Mouse (Mus musculus) liver, embryonic 13.5 days (tissue): ENCODE measurements around the gene Map4k3. TPM values are rescaled to one million over a fixed set of nuclear protein-coding genes. Genes with fewer than 3 reads are reported as not detected.

Experiments used
- ATAC-seq: fragments of 200-750 bp; cut with Nextera tagmentation; 2 replicates; pipeline ENCODE4 v1.8.0; 2017; ENCODE audit warnings: low read depth, mild to moderate bottlenecking, moderate number of reproducible peaks, moderate library complexity
- DNase-seq: peaks from one replicate; pipeline ENCODE4 v3.0.0; 2022
- H3K27ac ChIP-seq: fragments of 300-500 bp; sonication (generic); 2 replicates; pipeline ENCODE4 v1.5.1; 2015; ENCODE audit warnings: moderate library complexity, mild to moderate bottlenecking, inconsistent platforms
- H3K27me3 ChIP-seq: fragments of 300-500 bp; sonication (generic); 2 replicates; pipeline ENCODE4 v1.6.1; 2015; ENCODE audit warnings: mild to moderate bottlenecking, inconsistent platforms
- H3K36me3 ChIP-seq: fragments of 300-500 bp; sonication (generic); 2 replicates; pipeline ENCODE4 v1.6.1; 2015; ENCODE audit warnings: mild to moderate bottlenecking, inconsistent platforms
- H3K4me1 ChIP-seq: fragments of 300-500 bp; sonication (generic); replicated peaks from 2 replicates; pipeline ENCODE4 v1.6.1; 2015; ENCODE audit warnings: inconsistent platforms
- H3K4me2 ChIP-seq: fragments of 300-500 bp; sonication (generic); 2 replicates; pipeline ENCODE4 v1.6.1; 2015; ENCODE audit warnings: inconsistent platforms, mild to moderate bottlenecking, moderate library complexity
- H3K4me3 ChIP-seq: fragments of 300-500 bp; sonication (generic); replicated peaks from 2 replicates; pipeline ENCODE4 v1.5.1; 2015; ENCODE audit warnings: mild to moderate bottlenecking, inconsistent platforms
- H3K9ac ChIP-seq: fragments of 300-500 bp; sonication (generic); 2 replicates; pipeline ENCODE4 v1.6.1; 2015; ENCODE audit warnings: mild to moderate bottlenecking, inconsistent platforms
- H3K9me3 ChIP-seq: fragments of 300-500 bp; sonication (generic); replicated peaks from 2 replicates; pipeline ENCODE4 v1.6.1; 2016; ENCODE audit warnings: inconsistent platforms
- WGBS: fragments of 180-500 bp; shearing (Covaris S2); methylation state at CpG from one replicate; pipeline ENCODE4 v1.1.7; 2015; ENCODE audit not compliant: insufficient replicate concordance; 5-methylcytosine and 5-hydroxymethylcytosine counted together
- polyA plus RNA-seq: library from polyadenylated mRNA; unstranded; fragments of >200 nt; fragmentation: Nextera tagmentation; extraction: Ambion mirVana; gene quantifications from 2 replicates; pipeline ENCODE4 v1.2.1, GENCODE M21; 2015

Gene Map4k3
- polyA plus RNA-seq, 1 experiment from 2014 or later, result 3.3 TPM

DNA sequence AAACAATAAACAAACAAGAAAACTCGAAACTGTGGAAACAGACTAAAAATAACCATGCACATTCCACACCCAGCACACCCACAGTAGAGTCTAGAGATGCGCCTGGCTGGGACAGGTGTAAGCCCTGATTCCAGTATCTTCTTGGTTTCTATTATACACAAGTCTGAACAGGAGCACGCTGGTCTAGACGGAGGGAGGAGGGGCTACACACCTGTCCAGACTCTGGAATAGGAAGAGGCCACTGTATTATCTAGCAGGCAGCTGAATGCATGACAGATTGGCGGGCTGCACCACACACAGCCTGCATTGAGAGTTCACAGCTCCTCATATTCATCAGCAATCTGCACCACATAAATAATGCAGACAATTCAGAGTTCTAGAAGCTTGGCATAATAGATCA lies 26.6 kb downstream of the Map4k3 start:
- no peaks in the 10 kb centered on the region for H3K9me3 ChIP-seq
- H3K9ac ChIP-seq, result no peak overlapping the region
- ATAC-seq (no peak), DNase-seq (no peak)
- no peaks in the 10 kb centered on the region for H3K27me3 ChIP-seq
- H3K4me2 ChIP-seq, result no peak overlapping the region
- H3K36me3 ChIP-seq, result no peaks in the 10 kb centered on the region
- 56% methylated on average over 5 of the region's 5 CpGs for WGBS
- no peak overlapping the region for H3K4me3 ChIP-seq
- no peak overlapping the region for H3K27ac ChIP-seq
- 0 out of 2 replicates have a peak, but pooled peaks cover 5% of the 10 kb centered on the region for H3K4me1 ChIP-seq

DNA sequence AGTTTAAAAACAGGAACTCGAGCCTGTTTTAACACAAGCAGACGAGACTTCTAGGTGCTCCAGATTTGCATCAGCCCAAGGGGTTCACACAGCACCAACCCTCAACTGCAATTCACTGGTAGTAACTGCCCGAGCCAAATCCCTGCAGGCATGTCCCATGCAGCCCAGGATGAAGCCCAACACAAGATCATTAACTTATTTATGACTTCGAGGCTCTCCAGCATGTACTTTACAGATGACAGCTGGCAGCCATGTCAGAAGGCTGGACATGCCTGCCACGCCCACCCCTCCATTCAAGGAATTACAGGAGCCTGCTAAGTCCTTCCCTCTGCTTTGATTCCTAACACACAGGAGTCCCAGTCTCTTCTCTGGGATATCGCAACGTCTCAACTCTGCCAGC lies 29.4 kb downstream of the Map4k3 start:
- no peak overlapping the region for H3K4me2 ChIP-seq
- no peaks in the 10 kb centered on the region for H3K9me3 ChIP-seq
- WGBS, result 59% methylated on average over 7 of the region's 7 CpGs
- H3K36me3 ChIP-seq, result no peaks in the 10 kb centered on the region
- no peak overlapping the region for H3K4me3 ChIP-seq
- no peaks in the 10 kb centered on the region for H3K27me3 ChIP-seq
- no peak overlapping the region for H3K9ac ChIP-seq
- H3K4me1 ChIP-seq, result 0 out of 2 replicates have a peak, but pooled peaks cover 7% of the 10 kb centered on the region
- DNase-seq (no peak), ATAC-seq (no peak)
- no peak overlapping the region for H3K27ac ChIP-seq

DNA sequence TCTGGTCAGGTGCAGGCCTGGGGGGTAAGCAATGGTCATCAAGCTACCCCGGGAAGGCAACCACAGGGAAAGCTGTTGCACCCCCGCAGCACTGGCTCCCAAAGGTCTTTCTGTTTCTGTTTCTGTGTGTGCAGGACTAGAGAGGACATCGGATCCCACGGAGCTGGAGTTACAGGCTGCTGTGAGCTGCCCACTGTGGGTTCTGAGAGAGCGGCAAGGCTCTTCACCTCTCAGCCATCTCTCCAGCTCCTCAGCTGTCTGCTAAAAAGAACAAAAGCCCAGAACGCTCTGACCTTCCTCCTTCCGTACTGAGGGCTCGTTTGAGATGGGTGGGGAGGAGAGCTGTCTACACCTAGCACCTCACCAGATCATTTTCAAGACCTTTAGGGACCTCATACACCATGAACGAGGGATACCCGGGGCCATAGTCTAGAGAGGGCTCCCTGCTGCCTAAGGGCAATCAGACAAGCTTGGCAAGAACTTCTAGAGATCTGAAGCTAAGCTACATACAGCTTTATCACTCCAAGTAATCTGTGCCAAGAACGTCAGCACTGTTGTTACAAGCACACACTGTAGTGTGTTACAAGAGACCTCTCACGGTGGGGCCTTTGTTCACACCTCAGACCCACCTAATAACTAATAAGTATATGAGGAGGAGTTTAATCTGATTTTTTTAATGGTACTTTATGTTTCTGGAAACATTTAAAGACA lies 29.9 kb downstream of the Map4k3 start:
- 65% methylated on average over 12 of the region's 12 CpGs for WGBS
- no peaks in the 10 kb centered on the region for H3K27me3 ChIP-seq
- H3K4me2 ChIP-seq, result no peak overlapping the region
- no peak overlapping the region for H3K9ac ChIP-seq
- no peaks in the 10 kb centered on the region for H3K36me3 ChIP-seq
- H3K27ac ChIP-seq, result no peak overlapping the region
- no peak overlapping the region for H3K4me3 ChIP-seq
- 0 out of 2 replicates have a peak, but pooled peaks cover 8% of the 10 kb centered on the region for H3K4me1 ChIP-seq
- DNase-seq (no peak), ATAC-seq (no peak)
- no peaks in the 10 kb centered on the region for H3K9me3 ChIP-seq

DNA sequence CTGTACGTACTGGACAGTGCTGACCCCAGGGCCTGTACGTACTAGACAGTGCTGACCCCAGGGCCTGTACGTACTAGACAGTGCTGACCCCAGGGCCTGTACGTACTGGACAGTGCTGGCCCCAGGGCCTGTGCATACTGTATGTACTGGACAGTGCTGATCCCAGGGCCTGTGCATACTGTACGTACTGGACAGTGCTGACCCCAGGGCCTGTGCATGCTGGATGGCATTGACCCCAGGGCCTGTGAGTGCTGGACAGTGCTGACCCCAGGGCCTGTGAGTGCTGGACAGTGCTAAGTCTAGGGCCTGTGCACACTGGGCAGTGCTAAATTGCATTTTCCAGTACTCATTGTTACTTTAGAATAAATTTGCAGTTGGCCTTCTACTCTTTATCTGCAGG lies 31.3 kb downstream of the Map4k3 start:
- ATAC-seq, result peak; percentile 39; the same call in 1 of the 2 replicates
- Histone ChIP-seq H3K27ac (no peak overlapping the region), H3K4me2 (no peak overlapping the region), H3K9ac (no peak overlapping the region), H3K27me3 (no peaks in the 10 kb centered on the region), H3K9me3 (no peaks in the 10 kb centered on the region), H3K4me1 (0 out of 2 replicates have a peak, but pooled peaks cover 8% of the 10 kb centered on the region), H3K4me3 (no peak overlapping the region), H3K36me3 (no peaks in the 10 kb centered on the region)
- 81% methylated on average over 5 of the region's 5 CpGs for WGBS
- no peak for DNase-seq

DNA sequence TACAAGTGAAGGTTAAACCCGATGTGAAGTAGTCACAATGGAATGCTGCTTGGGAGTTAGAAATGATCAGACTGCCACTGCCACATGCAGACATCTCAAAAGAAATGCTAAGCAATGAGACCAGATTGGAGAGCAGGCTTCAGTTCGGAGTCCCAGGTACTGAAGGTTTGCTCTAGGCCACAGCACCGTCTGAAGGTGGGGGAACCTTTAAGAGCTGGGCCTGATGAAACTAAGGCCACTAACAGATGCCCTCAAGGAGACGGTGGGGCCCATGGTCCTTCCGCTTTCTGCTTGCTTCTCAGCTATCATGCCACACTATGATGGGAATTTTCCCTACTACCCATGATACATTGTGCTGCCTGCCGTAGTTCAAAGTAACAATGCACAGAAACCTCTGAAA lies 32.1 kb downstream of the Map4k3 start:
- Histone ChIP-seq H3K9ac (no peak overlapping the region), H3K27ac (no peak overlapping the region), H3K4me2 (no peak overlapping the region), H3K27me3 (no peaks in the 10 kb centered on the region), H3K9me3 (no peaks in the 10 kb centered on the region), H3K4me3 (no peak overlapping the region), H3K36me3 (no peaks in the 10 kb centered on the region), H3K4me1 (0 out of 2 replicates have a peak, but pooled peaks cover 8% of the 10 kb centered on the region)
- no peak for ATAC-seq
- 72% methylated on average over 6 of the region's 6 CpGs for WGBS
- no peak for DNase-seq

DNA sequence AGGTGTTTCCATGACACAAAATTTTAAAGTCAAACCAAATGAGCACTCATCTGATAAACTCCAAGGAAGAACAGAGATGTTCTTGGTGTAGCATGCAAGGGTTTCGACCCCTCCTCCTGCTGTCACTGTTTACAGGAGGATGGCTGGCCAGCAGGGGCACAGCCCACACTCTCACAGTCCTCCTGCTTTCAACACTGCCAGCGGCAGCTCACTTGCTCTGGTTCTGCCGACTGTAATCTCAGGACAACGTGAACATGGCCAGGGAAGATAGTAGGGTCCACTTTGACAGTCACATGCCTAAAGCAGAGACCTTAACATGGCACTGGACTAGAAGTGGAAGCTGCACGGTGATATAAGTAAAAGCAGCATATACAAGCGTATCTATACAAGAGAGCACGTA lies 34.6 kb downstream of the Map4k3 start:
- H3K27me3 ChIP-seq, result no peaks in the 10 kb centered on the region
- no peak overlapping the region for H3K4me3 ChIP-seq
- no peak overlapping the region for H3K27ac ChIP-seq
- DNase-seq (no peak), ATAC-seq (no peak)
- H3K4me1 ChIP-seq, result 0 out of 2 replicates have a peak, but pooled peaks cover 8% of the 10 kb centered on the region
- 42% methylated on average over 7 of the region's 7 CpGs for WGBS
- H3K9ac ChIP-seq, result no peak overlapping the region
- H3K36me3 ChIP-seq, result no peaks in the 10 kb centered on the region
- H3K4me2 ChIP-seq, result no peak overlapping the region
- H3K9me3 ChIP-seq, result no peaks in the 10 kb centered on the region

DNA sequence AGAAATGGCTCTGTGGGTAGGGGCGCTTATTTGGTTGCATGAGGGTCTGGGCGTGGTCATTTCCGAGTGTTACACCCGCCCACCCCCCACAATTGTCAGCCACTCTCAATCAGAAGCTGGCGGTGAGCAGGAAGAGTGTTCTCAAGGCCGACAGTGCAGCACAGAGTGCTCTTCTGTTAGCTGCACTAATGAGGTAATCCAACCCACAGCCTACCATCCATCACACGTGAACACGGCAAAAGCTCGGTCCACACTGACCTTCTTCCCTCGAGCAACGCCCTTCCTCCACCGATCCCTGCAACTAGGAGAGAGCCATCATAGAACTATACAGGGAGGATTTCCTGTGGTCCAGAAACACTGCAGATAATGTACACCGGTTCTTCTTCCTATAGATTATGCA lies 36.1 kb downstream of the Map4k3 start:
- no peaks in the 10 kb centered on the region for H3K9me3 ChIP-seq
- H3K4me1 ChIP-seq, result 0 out of 2 replicates have a peak, but pooled peaks cover 3% of the 10 kb centered on the region
- H3K4me2 ChIP-seq, result no peak overlapping the region
- H3K36me3 ChIP-seq, result no peaks in the 10 kb centered on the region
- H3K9ac ChIP-seq, result no peak overlapping the region
- H3K27me3 ChIP-seq, result no peaks in the 10 kb centered on the region
- H3K4me3 ChIP-seq, result no peak overlapping the region
- H3K27ac ChIP-seq, result no peak overlapping the region
- DNase-seq (no peak), ATAC-seq (no peak)
- 50% methylated on average over 13 of the region's 13 CpGs for WGBS

DNA sequence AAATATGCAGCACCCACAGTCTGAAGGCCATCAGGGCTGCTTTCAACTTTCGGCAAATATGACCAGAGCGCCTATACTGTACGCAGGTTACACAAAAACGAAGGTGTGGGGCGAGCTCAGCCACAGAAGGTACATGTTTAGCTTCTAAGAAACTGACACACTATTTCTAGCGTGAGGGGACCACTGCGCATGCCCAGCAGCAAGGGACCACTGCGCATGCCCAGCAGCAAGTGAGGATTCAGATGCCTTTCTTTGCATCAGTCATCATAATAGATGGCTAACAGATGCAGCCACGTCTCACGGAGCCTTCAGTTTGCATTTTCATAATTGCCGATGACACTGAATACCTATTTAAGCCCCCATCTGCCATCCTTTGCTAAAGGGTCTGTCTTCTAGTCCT lies 39.6 kb downstream of the Map4k3 start:
- H3K9me3 ChIP-seq, result no peaks in the 10 kb centered on the region
- WGBS, result 85% methylated on average over 11 of the region's 11 CpGs

DNA sequence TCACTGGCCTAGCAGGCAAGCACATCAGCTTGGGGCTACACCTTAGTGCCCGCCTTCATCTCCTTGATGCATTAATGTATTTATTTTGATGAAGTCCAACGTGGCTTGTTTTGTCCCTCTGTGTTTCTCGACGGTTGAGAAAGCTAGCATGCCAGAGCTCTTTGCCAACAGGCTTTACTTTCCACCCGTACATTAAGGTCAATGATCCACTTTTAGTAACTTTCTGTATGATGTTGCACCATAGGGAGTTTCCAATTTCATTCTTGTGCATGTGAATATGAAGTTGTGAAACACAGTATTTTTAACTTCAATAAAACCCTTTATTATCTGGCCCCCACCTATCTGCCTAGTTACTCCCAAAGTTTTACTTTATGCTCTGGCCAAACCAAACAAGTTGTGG lies 42.2 kb downstream of the Map4k3 start:
- Histone ChIP-seq H3K27me3 (no peaks in the 10 kb centered on the region), H3K4me3 (no peak overlapping the region), H3K9ac (no peak overlapping the region), H3K27ac (no peak overlapping the region), H3K4me1 (no peaks in the 10 kb centered on the region; the same call in 1 of the 2 replicates), H3K36me3 (no peaks in the 10 kb centered on the region), H3K4me2 (no peak overlapping the region), H3K9me3 (no peaks in the 10 kb centered on the region)
- DNase-seq (no peak), ATAC-seq (no peak)
- WGBS, result 70% methylated on average over 5 of the region's 5 CpGs

More for the DNA sequence above, 39.6 kb downstream of the Map4k3 start:
- H3K27me3 ChIP-seq, result no peaks in the 10 kb centered on the region
- no peaks in the 10 kb centered on the region for H3K4me1 ChIP-seq
- no peak for DNase-seq
- H3K4me3 ChIP-seq, result no peak overlapping the region
- no peak overlapping the region for H3K9ac ChIP-seq
- H3K27ac ChIP-seq, result no peak overlapping the region
- H3K36me3 ChIP-seq, result no peaks in the 10 kb centered on the region
- no peak for ATAC-seq
- no peak overlapping the region for H3K4me2 ChIP-seq

DNA sequence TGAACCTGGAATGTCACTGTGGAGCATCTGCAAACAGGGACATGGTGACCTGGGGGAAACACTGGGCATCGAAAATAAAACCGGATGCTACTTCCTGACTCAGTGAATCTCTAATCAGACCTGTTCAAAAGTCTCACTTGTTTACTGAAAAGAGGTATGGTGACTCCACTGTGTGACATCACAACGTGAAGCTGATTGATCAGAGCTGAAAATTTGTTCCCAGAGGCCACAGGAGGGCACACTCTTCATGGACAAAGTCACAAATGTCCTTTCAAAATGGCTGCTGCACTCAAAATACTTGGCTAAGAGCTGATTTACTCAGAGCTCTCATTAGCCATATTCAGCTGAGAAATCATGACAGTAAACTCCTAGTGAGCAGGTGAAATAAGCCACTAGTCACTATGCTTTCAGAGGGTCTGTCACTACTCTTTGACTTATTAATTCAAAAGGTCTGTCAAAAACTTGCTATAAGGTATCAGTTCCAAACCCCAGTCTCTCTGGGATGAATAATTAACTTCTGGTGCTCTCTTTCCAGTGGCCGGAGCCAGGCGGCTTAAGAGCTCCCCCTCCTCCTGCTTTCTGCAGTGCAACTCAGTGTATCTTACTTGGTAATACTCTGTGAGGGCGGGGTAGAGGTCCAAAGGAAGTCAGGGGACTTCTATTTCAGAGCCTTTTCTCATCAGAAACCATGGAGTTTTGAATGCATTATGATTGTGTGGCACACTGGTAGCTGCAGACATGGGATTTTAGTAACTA lies 44.3 kb downstream of the Map4k3 start:
- Histone ChIP-seq H3K27me3 (no peaks in the 10 kb centered on the region), H3K9ac (no peak overlapping the region), H3K36me3 (no peaks in the 10 kb centered on the region), H3K4me1 (no peaks in the 10 kb centered on the region; the same call in 1 of the 2 replicates), H3K27ac (no peak overlapping the region), H3K4me3 (no peak overlapping the region), H3K4me2 (no peak overlapping the region), H3K9me3 (no peaks in the 10 kb centered on the region)
- DNase-seq (no peak), ATAC-seq (peak; percentile 56; the same call in 1 of the 2 replicates)
- WGBS, result 48% methylated on average over 6 of the region's 6 CpGs

DNA sequence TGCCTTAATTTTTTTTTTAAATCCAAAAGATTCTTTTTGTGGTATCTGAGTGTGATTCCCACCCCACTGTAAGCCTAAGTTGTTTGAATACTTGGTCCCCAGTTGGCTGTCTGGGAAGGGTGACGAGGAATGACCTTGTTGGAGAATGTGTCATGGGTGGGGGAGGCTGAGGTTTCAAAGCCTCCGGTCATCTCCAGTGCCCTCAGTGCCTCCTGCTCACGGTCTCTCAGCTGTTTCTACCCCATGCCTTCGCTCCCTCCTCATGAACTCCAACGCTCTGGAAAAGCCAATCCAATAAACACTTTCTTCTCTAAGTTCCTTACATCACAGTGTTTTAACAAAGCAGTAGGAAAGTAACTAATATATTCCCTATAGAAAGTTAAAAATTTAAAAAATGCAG lies 45.2 kb downstream of the Map4k3 start:
- Histone ChIP-seq H3K9me3 (no peaks in the 10 kb centered on the region), H3K36me3 (no peaks in the 10 kb centered on the region), H3K4me2 (no peak overlapping the region), H3K27me3 (no peaks in the 10 kb centered on the region), H3K27ac (no peak overlapping the region), H3K4me3 (no peak overlapping the region), H3K9ac (no peak overlapping the region), H3K4me1 (no peaks in the 10 kb centered on the region; the same call in 1 of the 2 replicates)
- DNase-seq, result no peak
- no peak for ATAC-seq
- 71% methylated on average over 5 of the region's 5 CpGs for WGBS
